28 mouse cellular contexts compared by ENCODE assay signal in the genomic region with DNA sequence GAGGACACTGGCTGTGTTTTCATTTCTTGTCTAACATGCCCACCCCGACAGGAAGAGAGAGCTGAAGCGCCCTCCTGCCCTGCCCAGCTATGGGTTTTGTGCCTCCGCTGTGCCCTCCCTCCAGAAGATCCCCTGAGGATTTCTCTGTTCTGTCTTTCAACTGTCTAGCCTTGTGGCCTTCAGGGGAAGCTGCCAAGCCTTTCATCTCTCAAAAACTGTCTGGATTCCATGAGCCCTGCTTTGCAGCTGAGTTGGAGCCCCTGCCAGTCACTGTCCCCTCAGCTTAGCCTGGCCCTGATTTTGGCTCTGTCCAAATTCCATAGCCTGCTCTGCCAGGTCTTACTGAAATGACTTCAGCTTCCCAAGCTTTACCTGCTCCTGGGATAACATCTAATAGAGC. TPM values are rescaled to one million over a fixed set of nuclear protein-coding genes. Genes with fewer than 3 reads are reported as not detected.
DNase-seq lines count a peak whose midpoint lies in the region; ATAC-seq lines count a peak whose summit lies in the region.
"Had no signal": no experiment of that assay in that cellular context is flagged by ENCODE, and none has a peak within 500 bp of the region (broad histone marks: within the 10 kb centered on the region; RNA-seq: fewer than 3 reads in every experiment).

No protein-coding gene starts in this region.

- no peaks in the 10 kb centered on the region for H3K9me3 ChIP-seq in midbrain, embryonic 14.5 days (ENCODE audit: control insufficient read depth, low read length)
- H3K9me3 ChIP-seq in midbrain, embryonic 11.5 days (ENCODE audit: control insufficient read depth, low read length): no peaks in the 10 kb centered on the region
- H3K9me3 ChIP-seq: embryonic facial prominence, embryonic 15.5 days; forebrain, embryonic 10.5 days; heart, embryonic 13.5 days; hindbrain, embryonic 13.5 days; intestine, embryonic 15.5 days had no signal

- no peak for ATAC-seq in midbrain, embryonic 14.5 days (ENCODE audit: low FRiP score, low TSS enrichment)
- no peak for ATAC-seq in midbrain, embryonic 11.5 days (ENCODE audit: low FRiP score)
- ATAC-seq: activated CD4-positive, CD25-positive, alpha-beta regulatory T cell, adult 4 months; forebrain, embryonic 14.5 days; intestine, embryonic 15.5 days; Patski had no signal

- no peak overlapping the region for H3K9ac ChIP-seq in midbrain, embryonic 14.5 days (replicated peaks; ENCODE audit: low read length)
- H3K9ac ChIP-seq in midbrain, embryonic 11.5 days (ENCODE audit: low read length): no peak overlapping the region
- H3K9ac ChIP-seq: embryonic facial prominence, embryonic 15.5 days; heart, embryonic 13.5 days; hindbrain, embryonic 13.5 days; intestine, embryonic 15.5 days had no signal

- H3K27ac ChIP-seq in midbrain, embryonic 14.5 days (replicated peaks; ENCODE audit: low read depth, low read length): 0 out of 2 replicates have a peak overlapping the region, but pooled peaks have one; percentile 13
- H3K27ac ChIP-seq in midbrain, embryonic 11.5 days (ENCODE audit: low read depth, low read length): no peak overlapping the region
- H3K27ac ChIP-seq: embryonic facial prominence, embryonic 15.5 days; forebrain, embryonic 10.5 days; gastrocnemius, adult 2 months; heart, embryonic 13.5 days; hindbrain, embryonic 13.5 days; intestine, embryonic 15.5 days had no signal

- H3K4me2 ChIP-seq in midbrain, embryonic 14.5 days (ENCODE audit: low read length): no peak overlapping the region
- no peak overlapping the region for H3K4me2 ChIP-seq in midbrain, embryonic 11.5 days
- H3K4me2 ChIP-seq: embryonic facial prominence, embryonic 15.5 days; heart, embryonic 13.5 days; hindbrain, embryonic 13.5 days; intestine, embryonic 15.5 days had no signal

- H3K4me1 ChIP-seq in midbrain, embryonic 14.5 days (ENCODE audit: control insufficient read depth, insufficient read depth, low read length): no peaks in the 10 kb centered on the region
- no peaks in the 10 kb centered on the region for H3K4me1 ChIP-seq in midbrain, embryonic 11.5 days (ENCODE audit: control insufficient read depth, insufficient read depth, low read length)
- H3K4me1 ChIP-seq: embryonic facial prominence, embryonic 15.5 days; forebrain, embryonic 10.5 days; heart, embryonic 13.5 days; hindbrain, embryonic 13.5 days; intestine, embryonic 15.5 days had no signal

- 58% methylated on average over 3 of the region's 3 CpGs for WGBS in midbrain, embryonic 14.5 days
- WGBS in midbrain, embryonic 11.5 days: 88% methylated on average over 3 of the region's 3 CpGs

- no peaks in the 10 kb centered on the region for H3K27me3 ChIP-seq in midbrain, embryonic 14.5 days (ENCODE audit: control insufficient read depth, insufficient read depth, low read length)
- no peaks in the 10 kb centered on the region for H3K27me3 ChIP-seq in midbrain, embryonic 11.5 days (ENCODE audit: control insufficient read depth, insufficient read depth, low read length)
- H3K27me3 ChIP-seq: embryonic facial prominence, embryonic 15.5 days; heart, embryonic 13.5 days; hindbrain, embryonic 13.5 days; intestine, embryonic 15.5 days had no signal

- DNase-seq in adrenal gland, adult (ENCODE audit: inconsistent age in 2 of 2, low spot score in 1 of 2): peak; percentile 75 to 89
- no peak for DNase-seq in adrenal gland, adult 18-20 months (ENCODE audit: low spot score in 2 of 2)
- DNase-seq in midbrain, embryonic 14.5 days: no peak
- no peak for DNase-seq in midbrain, embryonic 11.5 days (ENCODE audit: low spot score, missing footprints)
- peak; percentile 41 for DNase-seq in adrenal gland, postnatal 25 days
- DNase-seq in B cell, adult 2 months: no peak
- no peak for DNase-seq in adipocyte (ENCODE audit: low spot score)
- DNase-seq: cerebellum, adult 11 months; cerebellum, adult 8-10 months; cerebellum, postnatal 14 days; embryo, embryonic 11 days; gastrocnemius, adult 2 months; gastrocnemius, postnatal 36 days; heart, adult 11 months; heart, postnatal 4 days; kidney, adult 18-20 months had no signal

- H3K4me3 ChIP-seq in midbrain, embryonic 14.5 days (replicated peaks; ENCODE audit: low read depth, low read length): no peak overlapping the region
- H3K4me3 ChIP-seq in midbrain, embryonic 11.5 days (ENCODE audit: low read depth, low read length): no peak overlapping the region
- H3K4me3 ChIP-seq: embryonic facial prominence, embryonic 15.5 days; erythroblast, embryonic 14.5 days; forebrain, embryonic 10.5 days; gastrocnemius, adult 2 months; heart, embryonic 13.5 days; hindbrain, embryonic 13.5 days; intestine, embryonic 15.5 days had no signal

- peaks cover 25% of the 10 kb centered on the region for H3K36me3 ChIP-seq in midbrain, embryonic 14.5 days (ENCODE audit: control insufficient read depth, insufficient read depth, low read length)
- no peaks in the 10 kb centered on the region for H3K36me3 ChIP-seq in midbrain, embryonic 11.5 days (ENCODE audit: control insufficient read depth, insufficient read depth, low read length)
- H3K36me3 ChIP-seq: intestine, embryonic 15.5 days had no signal

RNA-seq across cellular contexts. Expression of a gene that starts 20.1 kb away (rescaled TPM):
- total RNA-seq in adrenal gland, adult 18-20 months (2021): 10 to 100 TPM; 17.5 to 29.5 TPM
- polyA plus RNA-seq in midbrain, embryonic 14.5 days (2014; fragmentation: Nextera tagmentation; extraction: Ambion mirVana): 1.2 and 1.6 TPM in 2 replicates
- polyA plus RNA-seq in midbrain, embryonic 11.5 days (2014; fragmentation: Nextera tagmentation; extraction: Ambion mirVana): 0.34 and 0.92 TPM in 2 replicates
- 16.6 and 23.2 TPM in 2 replicates for total RNA-seq in adrenal gland, postnatal 25 days (2021)
- total RNA-seq: common myeloid progenitor, adult 5-6 weeks; MEL had no signal
- polyA plus RNA-seq: C2C12 had no signal

Comparison
In these comparisons a context has a peak if more than half of its experiments do, and no peak if none do; other contexts are left out.
1. DNase-seq: peak in adrenal gland, adult (2 of 2) and adrenal gland, postnatal 25 days (single experiment); none in adrenal gland, adult 18-20 months (0 of 2), midbrain, embryonic 14.5 days (single experiment), midbrain, embryonic 11.5 days (single experiment), B cell, adult 2 months (0 of 2) and adipocyte (single experiment).